Mouse (Mus musculus): ENCODE results near the gene Cd22.
"Not testable (repeated sequence)": the region's sequence is repeated elsewhere in the genome, so short reads cannot be mapped to it uniquely, and the experiment has no call there.

The Cd22 gene

DNA sequence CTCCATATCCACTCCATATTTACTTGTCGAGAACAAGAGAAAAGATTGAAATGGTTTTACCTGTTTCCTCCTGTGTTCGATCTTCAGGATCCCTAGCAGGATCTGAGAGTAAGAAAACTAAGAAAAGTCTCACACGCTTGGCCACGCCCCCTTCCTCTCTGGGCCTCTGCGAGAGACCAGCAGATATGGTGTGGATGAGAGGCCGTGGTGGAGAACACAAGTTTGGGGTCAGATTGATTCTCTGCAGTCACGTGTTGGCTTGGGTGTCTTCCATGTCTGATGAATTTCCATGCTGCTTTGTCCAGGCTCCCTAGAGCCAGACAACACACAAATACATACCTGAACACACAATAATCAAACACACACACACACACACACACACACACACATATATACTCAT is at the start of gene Cd22:
Gene Cd22, minus strand, starts transcription at position 167 of the 400 bp plus-strand sequence.
- DNase-seq (ENCODE audit: low spot score) = no peak

DNA sequence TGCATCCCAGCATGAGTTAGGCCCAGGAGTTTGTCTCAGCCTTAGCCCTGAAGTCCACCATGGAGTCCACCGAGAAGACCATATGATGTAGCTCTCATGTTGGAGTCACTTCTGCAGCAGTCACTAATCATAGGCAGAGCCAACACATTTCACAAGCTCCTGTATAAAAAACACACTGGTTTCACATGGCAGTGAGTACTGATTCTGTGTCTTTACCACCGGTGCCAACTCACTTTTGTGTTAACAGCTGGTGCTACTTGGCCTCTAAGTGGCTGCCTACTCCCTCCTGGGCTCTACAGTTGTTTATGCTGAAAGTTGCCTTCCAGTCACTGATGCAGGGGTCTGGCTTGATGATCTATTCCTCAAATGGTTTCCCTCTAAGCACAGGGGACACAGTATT is 44.4 kb upstream of the Cd22 start, which contains the start of gene Hamp2:
Gene Hamp2, minus strand, starts transcription at position 101 of the 400 bp plus-strand sequence.
- not testable (repeated sequence) for DNase-seq (ENCODE audit: low spot score)

DNA sequence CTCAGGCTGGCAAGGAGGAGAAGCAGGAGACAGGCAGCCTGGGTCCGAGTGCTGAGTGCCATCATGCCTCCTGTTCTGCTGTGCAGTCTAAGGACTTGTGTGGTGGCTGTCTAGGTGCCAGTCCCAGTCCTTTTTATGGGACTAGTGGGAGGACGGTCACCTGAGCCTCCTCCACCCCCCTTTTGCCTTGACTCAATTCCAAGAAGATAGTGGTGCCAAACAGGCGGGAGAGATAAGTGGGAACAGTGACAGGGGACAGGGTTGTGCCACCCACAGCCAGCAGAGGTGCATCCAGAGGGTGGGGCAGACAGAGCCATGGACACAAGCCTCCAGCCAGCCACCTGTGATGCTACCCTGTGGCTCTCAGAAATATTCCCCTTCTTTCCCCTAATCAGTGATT is 43.9 kb upstream of the Cd22 start:
- DNase-seq (ENCODE audit: low spot score) = no peak

DNA sequence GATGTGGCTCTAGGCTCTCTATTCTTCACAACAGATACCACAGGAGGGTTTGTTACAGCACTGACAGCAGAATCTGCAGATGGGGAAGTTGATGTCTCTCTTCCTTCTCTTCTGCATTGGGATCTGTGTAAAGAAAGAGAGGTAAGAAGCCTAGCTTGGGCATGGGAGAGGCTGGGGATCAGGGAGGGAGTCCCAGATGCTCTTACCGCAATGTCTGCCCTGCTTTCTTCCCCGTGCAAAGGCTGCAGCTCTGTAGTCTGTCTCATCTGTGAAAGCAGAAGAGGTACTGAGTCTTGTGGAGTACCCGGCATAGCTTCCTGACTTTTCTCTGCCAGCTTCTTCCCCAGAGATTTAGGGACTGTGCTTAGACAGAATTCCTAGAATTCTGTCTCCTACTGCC is 42.3 kb upstream of the Cd22 start:
- DNase-seq (ENCODE audit: low spot score) = not testable (repeated sequence)

DNA sequence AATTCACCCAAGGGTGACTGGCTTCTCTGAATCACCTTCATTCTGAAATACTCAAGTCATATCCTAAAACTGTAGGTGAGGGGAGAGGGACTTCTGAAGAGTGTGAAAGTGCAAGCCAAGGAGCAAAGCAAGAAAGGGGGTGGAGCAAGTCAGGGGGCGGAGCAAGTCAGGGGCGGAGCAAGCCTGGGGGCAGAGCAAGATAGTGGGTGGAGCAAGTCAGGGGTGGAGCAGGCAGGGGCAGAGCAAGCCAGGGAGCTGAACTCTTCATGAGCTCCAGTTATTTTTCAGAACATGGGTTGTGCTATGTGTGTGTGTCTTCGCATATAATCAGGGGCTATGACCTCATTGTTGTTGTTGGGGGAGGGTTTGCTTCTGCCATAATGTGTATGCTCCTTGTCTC is 40.1 kb upstream of the Cd22 start:
- DNase-seq (ENCODE audit: low spot score) = no peak

DNA sequence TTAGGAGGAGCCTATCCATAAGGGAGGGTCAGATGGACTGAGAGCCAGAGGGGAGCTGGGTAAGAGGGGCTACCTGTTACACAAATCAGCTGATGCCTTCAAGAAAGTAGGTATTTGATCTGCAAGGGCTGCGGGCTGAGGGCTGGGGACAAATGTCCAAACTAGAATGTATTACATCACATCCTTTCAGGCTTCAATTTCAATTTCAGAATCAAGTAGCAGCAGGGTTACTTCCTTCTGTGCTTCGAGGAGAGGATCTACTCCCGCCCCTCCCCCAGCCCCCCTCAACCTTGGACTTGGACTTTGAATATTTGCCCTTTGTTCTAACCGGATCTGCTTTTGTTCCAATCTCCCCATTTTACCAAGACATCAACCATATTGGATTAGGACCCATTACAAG is 37.1 kb upstream of the Cd22 start:
- DNase-seq (ENCODE audit: low spot score) = no peak

DNA sequence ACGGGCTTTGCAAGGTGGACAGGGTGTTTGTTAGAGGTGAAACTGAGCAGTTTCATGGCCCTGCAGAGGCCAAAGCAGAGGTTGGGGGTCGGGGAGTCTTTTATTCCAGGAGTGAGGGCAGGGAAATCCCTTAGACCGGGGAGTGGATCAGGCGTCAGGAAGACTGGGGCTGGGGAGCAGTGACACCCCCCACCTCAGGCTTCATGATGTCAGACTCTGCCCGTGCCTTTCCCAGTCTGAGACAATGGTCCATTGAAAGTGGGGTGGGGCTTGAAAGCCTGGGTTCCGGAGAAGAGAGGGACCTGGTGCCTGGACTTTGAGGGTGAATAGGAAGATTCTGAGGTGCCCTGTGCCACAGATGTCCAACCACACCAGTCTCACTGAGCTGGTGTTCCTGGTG is 36.6 kb upstream of the Cd22 start:
- DNase-seq (ENCODE audit: low spot score) = no peak

DNA sequence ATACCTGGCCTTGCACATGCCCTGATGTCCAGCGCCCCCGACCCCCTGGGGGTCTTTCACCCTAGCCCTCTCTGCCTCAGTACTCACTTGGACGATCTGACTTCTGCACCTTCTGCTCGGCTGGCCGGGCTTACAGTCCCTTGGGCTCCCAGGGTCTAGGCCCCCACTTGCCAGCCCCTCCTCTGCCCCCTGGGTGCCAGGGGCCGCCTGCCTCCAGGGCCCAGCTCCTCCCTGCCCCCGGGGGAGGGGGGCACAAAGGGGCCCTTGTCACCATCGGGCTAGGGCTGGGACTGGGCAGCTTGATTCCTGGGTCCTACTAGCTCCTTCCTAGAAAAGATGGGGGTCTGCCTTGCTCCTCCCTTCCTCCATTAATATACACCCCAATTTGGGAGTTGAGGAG is 34.6 kb upstream of the Cd22 start, which contains the start of gene Mag:
Gene Mag, minus strand, starts transcription at position 142 of the 400 bp plus-strand sequence.
- no peak for DNase-seq (ENCODE audit: low spot score)

DNA sequence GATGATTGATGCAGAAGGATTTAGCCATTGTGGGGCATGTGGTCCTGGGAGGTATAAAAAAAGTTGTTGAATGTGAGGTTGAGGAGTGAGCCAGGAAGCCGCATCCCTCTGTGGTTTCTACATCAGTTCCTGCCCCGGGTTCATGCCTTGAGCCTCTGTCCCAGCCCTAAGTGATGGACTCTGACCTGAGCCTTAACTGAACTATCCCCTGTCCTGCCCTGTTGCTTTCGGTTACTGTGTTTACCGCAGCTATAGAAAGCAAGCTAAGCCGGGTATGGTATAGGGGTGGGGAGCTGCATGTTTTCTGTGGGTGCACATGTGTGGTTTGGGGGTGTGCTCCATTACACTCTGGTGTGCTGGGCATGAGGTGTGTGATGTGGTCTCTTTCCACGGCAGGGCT is 29.6 kb upstream of the Cd22 start:
- DNase-seq (ENCODE audit: low spot score) = no peak

DNA sequence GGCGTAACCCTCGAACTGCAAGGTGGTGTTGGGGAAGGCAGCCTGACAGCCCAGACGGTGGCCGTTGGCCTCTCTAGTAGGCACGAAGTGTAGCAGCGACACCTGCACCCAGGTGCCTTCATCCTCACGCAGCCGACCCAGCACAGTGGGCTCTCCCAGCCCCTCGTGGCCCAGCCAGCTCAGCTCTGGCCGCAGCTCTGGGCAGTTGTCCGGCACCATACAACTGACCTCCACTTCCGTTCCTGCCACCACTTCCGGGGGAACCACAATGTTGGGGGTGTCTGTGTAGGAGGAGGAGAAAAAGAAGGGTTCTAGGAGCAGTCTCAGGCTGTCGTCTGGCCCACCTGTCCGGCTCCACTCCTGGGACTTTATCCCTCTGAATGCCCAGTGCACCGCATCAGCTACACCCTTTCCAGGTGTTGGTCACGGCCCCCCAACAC is 28.9 kb upstream of the Cd22 start:
- no peak for DNase-seq (ENCODE audit: low spot score)

DNA sequence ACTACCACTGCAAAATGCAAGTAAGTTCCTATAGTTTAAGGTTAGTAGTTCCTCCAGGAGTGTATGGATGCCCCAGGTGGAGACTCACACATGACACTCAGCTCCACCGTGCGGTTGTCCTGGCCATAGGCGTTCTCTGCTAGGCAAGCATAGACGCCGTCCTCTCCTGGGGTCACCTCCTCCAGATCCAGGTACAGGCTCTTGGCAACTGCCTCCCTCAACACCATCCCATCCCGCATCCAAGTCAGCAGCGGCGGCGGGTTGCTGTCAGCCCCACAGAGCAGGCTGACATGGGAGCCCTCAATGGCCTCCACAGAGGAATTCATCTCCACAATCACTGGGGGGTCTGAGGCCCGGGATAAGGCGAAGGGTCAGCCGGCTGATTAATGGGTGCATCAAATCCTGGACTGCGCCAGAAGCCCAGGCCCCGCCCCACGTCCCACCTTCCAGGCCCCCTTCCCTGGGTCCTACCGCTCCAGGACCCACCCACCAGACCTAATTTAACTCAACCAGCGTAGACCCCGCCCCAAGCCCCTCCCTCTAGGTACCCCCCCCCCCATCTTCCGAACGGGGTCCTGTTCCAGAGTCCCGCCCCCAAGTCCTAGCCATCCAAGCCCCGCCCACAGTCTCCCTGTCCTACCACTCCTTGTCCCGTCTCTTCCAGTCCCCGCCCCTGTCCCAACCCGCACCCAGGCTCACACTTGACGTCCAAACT is 28.3 kb upstream of the Cd22 start:
- peak; percentile 79 for DNase-seq (ENCODE audit: low spot score)

DNA sequence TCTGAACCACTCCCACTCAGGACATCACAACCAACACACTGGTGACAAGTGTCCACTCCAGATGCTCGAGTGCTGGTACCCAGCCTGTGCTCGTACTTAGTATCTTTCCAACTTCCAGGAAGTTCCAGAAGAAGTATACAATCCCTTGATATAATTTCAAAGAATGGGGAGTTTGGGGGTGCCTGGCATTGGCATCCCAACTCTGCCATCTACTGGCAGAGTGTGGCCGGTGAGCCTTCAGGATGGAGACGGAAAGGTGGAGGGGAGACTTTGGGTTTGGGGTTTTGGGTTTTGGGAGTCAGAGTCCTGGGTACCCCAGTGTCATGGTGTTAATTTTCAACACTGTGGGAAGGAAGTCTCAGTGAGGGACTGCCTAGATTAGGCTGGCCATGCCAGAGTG is 23.9 kb upstream of the Cd22 start:
- DNase-seq (ENCODE audit: low spot score) = no peak

DNA sequence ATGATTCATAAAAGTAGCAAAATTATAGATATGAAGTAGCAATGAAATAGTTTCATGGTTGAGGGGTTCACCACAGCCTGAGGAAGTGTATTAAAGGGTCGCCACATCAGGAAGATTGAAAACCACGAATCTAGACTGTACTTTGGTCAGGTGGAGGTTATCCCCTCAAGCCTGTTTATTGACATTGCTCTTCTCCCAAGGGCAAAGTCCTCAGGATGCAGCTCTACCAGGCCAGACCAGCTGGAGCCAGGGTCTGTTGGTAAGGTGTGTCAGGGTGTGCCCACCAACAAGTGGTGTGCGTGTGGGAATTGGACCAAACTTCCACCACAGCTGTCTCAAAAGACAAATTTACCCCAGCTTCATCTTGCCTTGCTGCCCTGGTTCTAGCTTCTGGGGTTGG is 15.1 kb upstream of the Cd22 start:
- DNase-seq (ENCODE audit: low spot score) = no peak

DNA sequence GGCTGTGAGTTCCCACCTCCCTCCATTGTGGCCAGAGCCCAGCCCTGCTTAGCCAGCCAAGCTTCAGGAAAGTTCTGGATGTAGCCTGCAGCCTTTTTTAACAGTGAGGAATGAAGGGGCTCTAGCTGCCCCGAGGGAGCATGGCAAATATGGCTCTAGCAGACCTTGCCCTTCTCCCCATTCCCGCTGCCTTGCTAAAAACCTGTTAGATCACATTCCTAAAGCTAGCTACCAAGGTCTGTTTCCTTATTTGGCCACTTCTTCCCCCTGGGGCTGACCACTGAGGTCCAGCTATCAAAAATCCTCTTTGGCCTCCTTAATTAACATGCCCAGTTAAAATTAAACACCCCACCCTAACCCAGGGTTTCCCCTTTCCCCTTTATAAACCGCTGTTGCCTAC is 12.4 kb upstream of the Cd22 start:
- DNase-seq (ENCODE audit: low spot score) = peak; percentile 27

DNA sequence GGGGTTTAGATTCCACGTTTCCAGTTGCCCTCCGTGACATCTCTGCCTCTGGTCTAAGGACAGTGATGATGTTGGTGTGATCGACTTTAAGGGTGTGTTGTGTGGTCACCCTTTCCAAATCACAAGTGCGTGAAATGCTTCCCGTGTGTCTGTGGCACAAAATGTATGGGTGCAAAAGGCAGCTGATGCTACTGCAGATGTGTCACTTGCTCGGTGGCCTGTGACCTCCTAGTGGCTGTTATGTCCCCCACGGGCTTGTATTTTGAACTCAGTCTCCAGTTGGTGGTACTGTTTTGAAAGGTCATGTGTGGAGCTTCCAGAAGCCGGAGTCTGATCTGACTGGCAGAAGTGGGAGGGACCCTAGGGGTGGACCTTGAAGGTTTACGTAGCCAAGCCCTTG is 11.6 kb upstream of the Cd22 start:
- no peak for DNase-seq (ENCODE audit: low spot score)

DNA sequence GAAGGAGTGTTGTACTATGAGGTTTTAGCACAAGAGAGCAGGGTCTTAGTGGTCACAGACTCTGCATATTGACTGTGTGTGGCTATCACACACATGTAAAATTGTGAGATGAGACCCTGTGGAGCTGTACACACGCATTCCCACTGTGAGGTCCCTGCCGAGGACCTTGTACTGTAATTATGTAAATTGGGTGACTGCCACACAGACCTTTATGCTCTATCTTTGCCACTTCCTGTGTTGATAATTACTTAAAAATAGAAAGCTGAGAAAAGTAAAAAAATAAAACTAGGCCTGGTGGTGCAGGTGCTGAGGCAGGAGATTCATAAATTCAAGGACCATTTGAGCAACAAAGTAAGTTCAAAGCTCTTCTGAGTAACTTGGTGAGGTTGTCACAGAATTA is 10.5 kb upstream of the Cd22 start:
- no peak for DNase-seq (ENCODE audit: low spot score)

DNA sequence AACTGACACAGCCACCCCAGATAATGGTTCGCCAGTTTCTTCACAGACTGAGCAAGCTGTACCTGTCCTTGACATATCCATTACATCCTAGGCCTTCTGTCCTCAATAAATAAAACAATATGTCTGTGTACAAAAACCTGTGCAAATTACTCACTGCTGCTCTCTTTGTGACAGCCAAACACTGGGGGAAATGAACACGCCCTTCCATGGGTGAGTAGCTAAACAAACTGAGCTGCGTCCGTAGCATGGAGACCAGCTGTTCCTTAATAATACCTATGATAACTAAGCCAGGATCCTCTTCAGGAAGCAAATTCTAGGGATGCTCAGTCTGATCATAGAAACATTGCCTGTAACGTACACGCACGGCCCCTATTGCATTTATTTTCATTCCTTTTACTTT is 8.6 kb upstream of the Cd22 start:
- no peak for DNase-seq (ENCODE audit: low spot score)

DNA sequence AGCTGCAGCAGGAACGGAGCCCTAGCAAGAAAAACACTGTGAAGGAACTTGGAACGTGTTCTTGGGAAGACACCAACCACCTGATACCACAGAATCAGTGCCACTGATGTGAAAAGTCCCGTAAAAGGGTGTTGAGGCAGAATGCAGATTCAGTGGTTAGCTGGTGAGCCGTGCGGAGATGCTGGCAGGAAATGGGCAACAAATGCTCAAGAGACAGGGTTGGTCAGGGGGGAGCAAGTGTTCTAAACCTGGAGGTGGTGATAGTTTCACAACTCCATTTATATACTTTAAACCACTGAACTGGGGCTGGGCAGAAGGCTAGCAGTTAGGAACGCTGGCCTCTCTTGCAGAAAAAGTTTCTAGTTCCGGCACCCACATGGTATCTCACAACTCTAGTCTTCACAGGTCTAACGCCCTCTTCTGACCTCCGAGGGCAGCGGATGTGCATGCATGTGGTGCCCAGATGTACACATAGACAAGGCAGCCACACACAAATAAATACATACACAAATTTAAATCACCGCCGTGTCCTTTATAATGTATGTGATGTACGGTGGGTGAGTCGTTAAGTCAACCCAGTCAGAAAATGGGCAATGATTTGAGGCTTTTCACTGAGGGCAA is 7.5 kb upstream of the Cd22 start:
- DNase-seq (ENCODE audit: low spot score) = no peak

DNA sequence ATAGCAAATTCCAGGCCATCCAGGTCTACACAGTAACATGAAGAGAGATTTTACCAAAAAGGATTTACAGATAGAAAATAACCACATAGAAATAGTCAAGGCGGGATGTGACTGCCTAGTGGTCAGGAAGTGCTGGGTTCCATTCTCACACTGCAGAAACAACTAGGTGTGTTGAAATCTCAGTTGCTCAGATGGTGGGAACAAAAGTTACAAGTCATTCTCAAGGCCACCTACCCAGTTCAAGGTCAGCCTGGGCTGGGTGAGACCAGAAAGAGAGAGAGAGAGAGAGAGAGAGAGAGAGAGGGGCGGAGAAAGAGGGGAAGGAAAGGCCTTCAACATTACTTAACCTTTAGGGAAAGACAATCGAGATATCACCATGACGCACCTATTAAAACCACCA is 6.7 kb upstream of the Cd22 start:
- DNase-seq (ENCODE audit: low spot score) = no peak

DNA sequence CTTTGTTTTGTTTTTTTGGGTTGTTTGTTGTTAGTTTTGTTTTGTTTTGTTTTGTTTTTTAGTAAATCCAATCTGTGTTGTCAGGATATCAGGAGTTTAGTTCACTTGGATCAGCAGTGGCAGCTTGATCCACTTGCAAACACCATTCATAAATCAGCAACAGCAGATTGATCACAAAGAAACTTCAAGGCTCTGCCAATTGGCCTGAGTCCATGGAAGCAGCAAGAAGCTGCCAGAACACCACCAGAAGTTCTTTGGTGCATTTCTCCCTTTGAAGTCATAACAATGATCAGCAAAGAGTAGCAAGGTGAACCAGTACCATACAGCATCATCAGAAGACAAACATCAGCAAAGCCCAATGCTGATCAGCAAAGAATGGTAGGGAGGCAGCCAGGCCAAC is 3.9 kb upstream of the Cd22 start:
- DNase-seq (ENCODE audit: low spot score) = no peak

DNA sequence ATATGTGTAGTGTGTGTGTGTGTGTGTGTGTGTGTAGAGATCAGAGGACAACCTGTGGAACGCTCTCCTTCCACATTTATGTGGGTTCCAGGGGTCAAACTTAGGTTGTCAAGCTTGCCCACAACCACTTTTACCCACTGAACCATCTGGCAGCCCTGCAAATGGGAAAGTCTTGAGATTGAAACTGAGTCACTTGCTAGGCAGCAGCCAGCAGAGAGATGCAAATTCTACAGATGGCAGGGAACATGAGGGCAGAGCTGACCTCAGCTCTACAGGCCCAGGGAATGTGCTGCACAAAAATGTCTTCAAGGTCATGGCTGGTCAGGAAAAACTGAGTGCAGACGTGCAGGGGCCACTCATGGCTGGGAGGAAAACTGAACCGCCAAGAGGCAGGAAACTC is 1.2 kb upstream of the Cd22 start:
- no peak for DNase-seq (ENCODE audit: low spot score)

DNA sequence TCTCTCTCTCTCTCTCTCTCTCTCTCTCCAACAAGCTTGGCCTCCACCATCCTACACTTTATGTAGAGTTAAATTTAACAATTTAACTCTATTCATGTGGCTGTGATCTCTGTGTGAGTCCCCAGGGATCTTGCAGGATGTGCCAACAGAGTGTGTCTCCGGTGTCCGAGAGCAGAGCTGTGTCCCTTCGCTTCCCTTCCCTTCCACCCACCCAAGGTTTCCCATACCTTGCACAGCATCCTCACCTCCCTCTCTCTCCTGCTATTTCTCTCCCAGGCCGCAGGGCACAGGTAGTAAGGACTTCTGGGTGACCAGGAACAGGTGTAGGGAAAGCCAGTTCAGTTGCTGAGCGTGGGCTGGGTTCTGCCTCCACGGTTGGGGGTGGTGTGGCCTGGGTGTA is 1.2 kb downstream of the Cd22 start:
- DNase-seq (ENCODE audit: low spot score) = no peak

DNA sequence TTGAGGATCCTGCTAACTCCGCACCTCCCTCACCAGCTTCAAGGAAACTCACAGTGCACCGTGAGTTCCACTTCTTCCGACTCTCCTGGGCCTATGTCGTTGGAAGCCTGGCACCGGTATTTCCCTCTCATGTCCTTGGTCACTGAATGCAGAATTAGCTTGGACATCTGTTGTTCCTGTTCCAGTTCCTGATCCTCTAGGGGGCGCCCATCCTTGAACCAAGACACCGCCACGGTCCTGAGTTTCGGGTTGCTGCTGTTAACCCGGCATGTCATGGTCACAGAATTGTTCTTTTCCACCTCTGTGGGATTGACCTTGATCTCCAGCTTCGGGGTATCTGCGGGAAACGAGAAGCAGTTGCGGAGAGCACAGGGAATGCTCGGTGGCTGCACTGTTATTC is 7.1 kb downstream of the Cd22 start:
- DNase-seq (ENCODE audit: low spot score) = peak; percentile 81

DNA sequence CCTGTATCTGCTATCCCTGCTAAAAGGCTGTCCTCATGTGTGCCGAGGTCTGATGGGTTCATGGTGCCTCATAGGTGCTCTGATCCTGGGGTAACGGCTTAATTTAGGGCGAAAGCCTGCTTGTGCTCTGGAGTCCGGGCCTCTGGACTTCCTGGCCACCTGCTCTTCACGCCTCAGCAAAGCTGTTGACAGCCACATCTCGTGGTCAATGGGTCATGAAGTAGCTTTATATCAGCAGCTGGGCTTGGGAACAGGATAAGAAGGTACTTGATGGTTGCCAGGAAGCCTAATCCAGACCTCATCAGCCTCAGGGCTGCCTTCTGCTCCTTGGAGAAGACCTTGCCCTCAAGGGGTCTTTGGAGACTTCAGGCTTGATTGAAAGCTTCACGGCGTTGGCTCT is 16.8 kb downstream of the Cd22 start:
- DNase-seq (ENCODE audit: low spot score) = no peak

Data from embryo, embryonic 10 days (tissue).